Mouse (Mus musculus) heart, postnatal 0 days (tissue): ENCODE measurements around the gene Scn5a. TPM values are rescaled to one million over a fixed set of nuclear protein-coding genes. Genes with fewer than 3 reads are reported as not detected.
A peak's percentile ranks its signal among the peaks of the same experiment; 100 is the strongest.

Experiments used
- ATAC-seq: fragments of 200-750 bp; cut with Nextera tagmentation; 2 replicates; pipeline ENCODE4 v1.8.0; 2017; ENCODE audit warnings: low read depth, moderate number of reproducible peaks, moderate library complexity; ENCODE audit not compliant: insufficient read depth
- DNase-seq: peaks from one replicate; pipeline ENCODE4 v3.0.0-alpha.2; 2016; ENCODE audit warnings: low spot score
- H3K27ac ChIP-seq: fragments of 300-500 bp; sonication (generic); 2 replicates; pipeline ENCODE4 v1.5.1; 2014; ENCODE audit warnings: low read depth, mild to moderate bottlenecking
- H3K27me3 ChIP-seq: fragments of 300-500 bp; sonication (generic); 2 replicates; pipeline ENCODE4 v1.6.1; 2014; ENCODE audit warnings: low read length, mixed read lengths; ENCODE audit not compliant: control insufficient read depth, insufficient read depth
- H3K36me3 ChIP-seq: fragments of 300-500 bp; sonication (generic); replicated peaks from 2 replicates; pipeline ENCODE4 v1.6.1; 2014; ENCODE audit warnings: low read length, mixed read lengths; ENCODE audit not compliant: control insufficient read depth, insufficient read depth
- H3K4me1 ChIP-seq: fragments of 300-500 bp; sonication (generic); 2 replicates; pipeline ENCODE4 v1.6.1; 2014; ENCODE audit warnings: antibody characterized with exemption; ENCODE audit not compliant: control insufficient read depth, insufficient read depth
- H3K4me2 ChIP-seq: fragments of 300-500 bp; sonication (generic); 2 replicates; pipeline ENCODE4 v1.6.1; 2014; ENCODE audit warnings: low read depth, mild to moderate bottlenecking, low read length, moderate library complexity
- H3K4me3 ChIP-seq: fragments of 300-500 bp; sonication (generic); 2 replicates; pipeline ENCODE4 v1.5.1; 2014; ENCODE audit warnings: low read depth, low read length
- H3K9ac ChIP-seq: fragments of 300-500 bp; sonication (generic); replicated peaks from 2 replicates; pipeline ENCODE4 v1.6.1; 2014; ENCODE audit warnings: low read depth, low read length, mixed read lengths
- H3K9me3 ChIP-seq: fragments of 300-500 bp; sonication (generic); replicated peaks from 2 replicates; pipeline ENCODE4 v1.6.1; 2016; ENCODE audit warnings: low read length; ENCODE audit not compliant: control insufficient read depth
- CTCF ChIP-seq: IDR thresholded peaks from 2 replicates; pipeline ENCODE4 v1.5.1; 2016; ENCODE audit warnings: antibody characterized with exemption, control low read depth, low read depth
- EP300 ChIP-seq: IDR thresholded peaks from 2 replicates; pipeline ENCODE4 v1.6.1; 2016; ENCODE audit warnings: antibody characterized with exemption, low read depth
- WGBS: fragments of 180-500 bp; shearing (Covaris S2); extraction: QIAGEN DNeasy Blood & Tissue Kit; methylation state at CpG from one replicate; pipeline ENCODE4 v1.1.7; 2014; 5-methylcytosine and 5-hydroxymethylcytosine counted together
- polyA plus RNA-seq: library from polyadenylated mRNA; unstranded; fragments of >200 nt; fragmentation: Nextera tagmentation; extraction: Ambion mirVana; gene quantifications from 2 replicates; pipeline ENCODE4 v1.2.1, GENCODE M21; 2015
- total RNA-seq: library from RNA; depleted of rRNA; stranded (reverse); fragments of >200 nt; gene quantifications from 2 replicates; pipeline ENCODE4 v1.2.3, GENCODE M21; 2014; ENCODE audit warnings: low replicate concordance; rRNA removed

Gene Scn5a
- total RNA-seq (82.7 and 96.1 TPM in 2 replicates), polyA plus RNA-seq (11.5 and 16.8 TPM in 2 replicates)

DNA sequence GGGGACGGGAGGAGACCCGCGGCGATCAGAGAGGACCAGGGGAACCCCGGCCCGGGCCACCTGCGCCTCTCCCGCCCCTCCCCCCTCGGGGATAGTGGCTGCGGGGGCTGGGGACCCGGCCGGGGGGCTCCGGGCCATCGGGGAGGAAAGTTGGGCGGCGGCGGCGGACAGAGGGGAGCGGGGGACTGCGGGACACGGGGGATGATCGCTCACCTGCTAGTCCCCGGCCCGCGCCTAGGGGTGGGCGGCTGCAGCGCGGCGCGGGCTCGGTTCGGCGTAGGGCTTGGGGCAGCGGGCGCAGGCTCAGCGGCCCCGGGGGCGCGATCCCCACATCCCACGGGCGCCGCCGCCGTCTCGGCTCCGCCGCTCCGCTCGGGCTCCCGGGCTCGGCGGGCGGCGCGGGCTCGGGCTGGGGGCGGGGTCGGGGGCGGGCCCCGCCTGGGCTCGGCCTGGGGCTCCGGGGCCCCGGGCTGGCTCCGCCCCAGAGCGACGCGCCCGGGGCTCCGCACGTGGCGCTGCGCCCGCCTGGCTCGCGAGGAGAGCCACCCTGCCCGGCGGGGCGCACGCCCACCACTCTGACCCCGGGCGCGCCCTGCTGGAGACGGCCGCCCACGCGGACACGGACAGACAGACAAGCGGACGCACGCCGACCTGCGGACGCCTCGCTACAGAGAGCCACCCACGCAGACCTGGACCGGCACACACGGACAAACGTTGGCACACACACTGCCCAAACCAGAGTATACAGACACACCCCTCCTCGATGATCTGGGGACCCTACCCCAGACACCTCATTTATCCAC is at the start of gene Scn5a:
Scn5a (minus strand) TSS at position 381 of the 803 bp plus-strand sequence.
- under 1% methylated on average over 48 of the region's 99 CpGs for whole genome bisulfite sequencing
- ATAC-seq (peak; percentile 50), DNase-seq (no peak)
- H3K4me2 ChIP-seq: peak within 1 kb of the TSS; percentile 83
- peak within 1 kb of the TSS; percentile 66 for H3K27ac ChIP-seq
- H3K9me3 ChIP-seq: no peaks in the 10 kb centered on the region
- no peaks in the 10 kb centered on the region for H3K36me3 ChIP-seq
- H3K9ac ChIP-seq: peak within 1 kb of the TSS; percentile 77
- peaks cover 15% of the 10 kb centered on the region for H3K4me1 ChIP-seq
- peak within 1 kb of the TSS; percentile 68 for H3K4me3 ChIP-seq
- TF ChIP-seq CTCF (no peak), EP300 (no peak)
- H3K27me3 ChIP-seq: peaks cover 35% of the 10 kb centered on the region

DNA sequence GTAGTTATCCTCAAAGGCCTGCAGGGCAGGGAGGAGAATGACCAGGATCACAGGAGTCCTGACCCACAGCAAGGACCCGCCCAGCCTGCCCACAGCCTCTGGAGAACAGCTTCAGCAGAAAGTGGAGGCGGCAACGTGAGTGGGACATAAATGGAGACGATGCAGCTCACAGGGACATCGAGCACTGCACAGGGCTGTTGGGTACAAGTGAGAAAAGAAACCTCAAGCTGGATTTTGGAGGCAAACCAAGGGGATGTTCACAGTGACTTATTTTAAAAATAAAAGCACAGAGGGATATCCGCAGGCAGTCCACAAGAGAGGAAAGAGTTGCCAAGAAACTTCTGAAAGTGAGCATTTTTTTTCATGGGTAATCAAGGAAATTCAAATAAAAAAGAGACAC is 48.4 kb upstream of the Scn5a start:
- no peak for TF ChIP-seq EP300
- TF ChIP-seq CTCF: no peak
- DNase-seq: no peak
- no peaks in the 10 kb centered on the region for H3K27me3 ChIP-seq
- no peaks in the 10 kb centered on the region for H3K36me3 ChIP-seq
- H3K27ac ChIP-seq: no peak overlapping the region
- no peaks in the 10 kb centered on the region; the same call in 1 of the 2 replicates for H3K9me3 ChIP-seq
- H3K4me2 ChIP-seq: no peak overlapping the region
- H3K4me3 ChIP-seq: no peak overlapping the region
- ATAC-seq: no peak
- WGBS: 67% methylated on average over 6 of the region's 6 CpGs
- H3K4me1 ChIP-seq: peaks cover 12% of the 10 kb centered on the region
- no peak overlapping the region for H3K9ac ChIP-seq

DNA sequence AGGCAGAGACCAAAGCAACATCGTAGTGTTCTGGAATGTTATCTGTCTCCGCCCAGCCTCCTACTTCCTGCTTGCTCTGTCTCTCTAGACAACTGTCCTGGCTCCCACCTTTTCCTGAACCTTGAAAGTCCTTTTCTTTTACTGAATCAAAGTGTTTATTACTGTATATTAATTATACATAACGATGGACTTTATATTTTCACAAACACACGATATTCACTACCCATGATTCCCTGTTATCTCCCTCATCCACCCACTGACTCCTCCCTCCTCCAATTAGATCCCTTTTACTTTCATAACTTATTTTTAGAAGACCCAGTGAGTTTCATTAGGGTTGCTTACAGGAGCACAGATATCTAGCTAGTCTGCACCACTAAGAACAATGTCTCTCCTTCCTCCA is 45.3 kb upstream of the Scn5a start:
- no peak for DNase-seq
- Histone ChIP-seq H3K4me2 (no peak overlapping the region), H3K27ac (no peak overlapping the region)

DNA sequence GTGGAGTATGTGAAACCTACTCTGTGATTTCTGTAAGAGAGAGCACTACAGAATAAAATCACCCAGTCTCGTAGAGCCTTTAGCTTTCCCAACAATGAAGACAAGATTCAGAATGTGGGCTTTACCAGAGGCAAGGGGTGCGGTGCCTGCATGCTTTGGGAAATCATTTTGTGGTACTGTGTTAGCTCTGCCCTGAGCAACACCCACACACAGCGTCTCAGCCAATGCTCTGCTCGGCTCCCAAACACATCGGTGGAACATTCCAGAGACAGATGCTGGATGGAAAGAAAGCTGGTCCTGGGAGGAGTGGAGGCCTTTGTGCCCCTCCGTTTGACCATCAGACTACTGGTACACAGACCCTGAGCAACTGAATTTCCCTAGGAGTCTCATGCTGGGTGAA is 36.0 kb upstream of the Scn5a start:
- Histone ChIP-seq H3K4me2 (no peak overlapping the region), H3K27ac (no peak overlapping the region), H3K4me3 (no peak overlapping the region), H3K9ac (no peak overlapping the region), H3K27me3 (no peaks in the 10 kb centered on the region), H3K9me3 (no peaks in the 10 kb centered on the region), H3K4me1 (no peaks in the 10 kb centered on the region), H3K36me3 (no peaks in the 10 kb centered on the region)
- no peak for TF ChIP-seq CTCF
- TF ChIP-seq EP300: no peak
- DNase-seq (no peak), ATAC-seq (no peak)
- 66% methylated on average over 6 of the region's 6 CpGs for WGBS

More for the DNA sequence above, 45.3 kb upstream of the Scn5a start:
- Histone ChIP-seq H3K36me3 (no peaks in the 10 kb centered on the region), H3K27me3 (no peaks in the 10 kb centered on the region), H3K4me1 (no peaks in the 10 kb centered on the region), H3K9me3 (no peaks in the 10 kb centered on the region; the same call in 1 of the 2 replicates), H3K4me3 (no peak overlapping the region), H3K9ac (no peak overlapping the region)
- ATAC-seq: no peak
- 51% methylated on average over 4 of the region's 4 CpGs for WGBS
- TF ChIP-seq CTCF: no peak

DNA sequence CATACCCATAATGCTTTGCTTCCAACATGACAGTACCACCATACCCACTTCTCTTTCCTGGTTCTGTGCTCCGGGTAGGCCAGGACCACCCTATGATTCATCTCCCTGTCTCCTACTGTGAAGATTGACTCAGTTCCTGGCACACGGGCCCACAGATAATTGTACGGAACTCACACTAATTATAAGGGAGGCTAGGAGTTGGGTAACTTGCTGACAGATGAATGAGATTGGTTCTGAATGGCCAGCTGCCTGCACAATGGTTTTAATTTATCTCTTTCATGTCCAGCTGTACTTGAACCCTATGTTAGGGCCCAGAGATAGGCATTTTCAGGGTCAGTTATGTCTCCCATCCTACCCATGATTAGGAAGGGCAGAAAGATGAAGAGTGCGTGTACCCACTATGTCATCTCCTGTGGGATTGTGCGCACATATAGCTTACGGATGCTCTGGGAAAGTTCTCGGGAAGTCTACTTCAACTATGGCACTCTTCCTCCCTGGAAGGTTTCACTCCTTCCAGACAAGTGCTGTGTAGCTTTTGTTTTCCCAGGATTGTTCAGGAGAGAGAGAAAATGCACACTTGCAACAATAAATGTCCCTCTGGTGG is 31.8 kb upstream of the Scn5a start:
- TF ChIP-seq CTCF (no peak), EP300 (no peak)
- no peak for DNase-seq

More for the DNA sequence above, 31.8 kb upstream of the Scn5a start:
- Histone ChIP-seq H3K4me1 (no peaks in the 10 kb centered on the region), H3K36me3 (no peaks in the 10 kb centered on the region), H3K9me3 (no peaks in the 10 kb centered on the region), H3K27me3 (no peaks in the 10 kb centered on the region), H3K27ac (no peak overlapping the region), H3K9ac (no peak overlapping the region), H3K4me2 (no peak overlapping the region), H3K4me3 (no peak overlapping the region)
- ATAC-seq: no peak
- 81% methylated on average over 7 of the region's 7 CpGs for WGBS
